8 mouse cellular contexts compared by ENCODE assay signal in genomic region chr11:75531469-75532242, GRCm38 (mm10). TPM values are rescaled to one million over a fixed set of nuclear protein-coding genes. Genes with fewer than 3 reads are reported as not detected.
DNase-seq lines count a peak whose midpoint lies in the region; ATAC-seq lines count a peak whose summit lies in the region.

TSS of gene Slc43a2 (plus strand) at chr11:75531694.

- peak; percentile 71 for ATAC-seq in inflammation-experienced regulatory T-cells, adult 6 months
- ATAC-seq in megakaryocyte-erythroid progenitor cell, adult 5-6 weeks (replicated peaks; ENCODE audit: low FRiP score, low TSS enrichment, poor library complexity, severe bottlenecking) = peak; percentile 72

- intact Hi-C loops in gastrocnemius, postnatal 14 days (cut with DNase I; ENCODE audit: low total_unique reads) = no loop called here
- intact Hi-C loops in left cerebral cortex, postnatal 10 days (cut with DNase I) = no loop called here

- DNase-seq in adipocyte (ENCODE audit: low spot score) = peak; percentile 96
- peak; percentile 97 for DNase-seq in embryo, embryonic 10 days (ENCODE audit: low spot score)
- DNase-seq in gastrocnemius, postnatal 14 days = peak; percentile 96
- peak; percentile 97 to 98 for DNase-seq in left cerebral cortex, postnatal 10 days (ENCODE audit: extremely low spot score in 1 of 2, low spot score in 2 of 2)
- peak; percentile 97 for DNase-seq in right cerebral cortex, postnatal 25 days
- peak; percentile 88 to 94 for DNase-seq in urinary bladder, postnatal 4 days (ENCODE audit: low spot score in 2 of 2)

RNA-seq across cellular contexts. Expression of gene Slc43a2, which starts in this region (rescaled TPM):
- total RNA-seq in gastrocnemius, postnatal 14 days (2021) = 10 to 100 TPM; 25.3 to 30.8 TPM
- polyA plus RNA-seq in inflammation-experienced regulatory T-cells, adult 6 months (2017; shearing (Covaris generic)) = 10 to 100 TPM; 20.1 to 22.4 (median 21.6) TPM
- 10 to 100 TPM; 48.4 to 51.2 TPM for total RNA-seq in left cerebral cortex, postnatal 10 days (2021)
- total RNA-seq in megakaryocyte-erythroid progenitor cell, adult 5-6 weeks (2014; fragmentation: Nextera tagmentation) = 1.2 and 2.2 TPM in 2 replicates
- 1.9 and 2.9 TPM in 2 replicates for total RNA-seq in megakaryocyte-erythroid progenitor cell, adult 5-6 weeks (2017)

Comparison
In these comparisons a context has a peak if more than half of its experiments do, and no peak if none do; other contexts are left out.
1. Peak in every context shown above with its lines: DNase-seq and ATAC-seq.
2. RNA of gene Slc43a2 (total RNA-seq): 48.4 to 51.2 TPM in left cerebral cortex, postnatal 10 days and 25.3 to 30.8 TPM in gastrocnemius, postnatal 14 days; 1.2 to 2.9 TPM in megakaryocyte-erythroid progenitor cell, adult 5-6 weeks; every median in the first group is over 4 times any median in the second.